In the genomic region with DNA sequence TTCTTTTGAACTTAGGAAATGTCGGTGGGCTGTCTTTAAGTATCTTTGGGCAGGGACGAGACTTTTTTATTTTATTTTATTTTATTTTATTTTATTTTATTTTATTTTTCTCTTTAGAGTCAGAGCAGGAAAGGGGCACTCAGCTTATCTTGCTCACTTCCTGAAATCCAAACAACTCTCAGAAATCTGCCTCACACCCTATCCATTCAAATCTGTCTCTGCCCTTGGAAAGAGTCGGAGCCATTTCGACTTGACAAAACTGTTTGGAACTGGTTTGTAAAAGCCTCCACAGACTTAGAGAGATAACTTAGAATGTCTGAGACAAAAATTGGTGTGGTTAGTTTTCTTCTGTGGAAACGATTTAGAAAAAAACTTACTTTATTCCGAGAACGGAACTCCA, we compare ENCODE assay signal across 21 mouse cellular contexts.
DNase-seq lines count a peak whose midpoint lies in the region; ATAC-seq and TF ChIP-seq lines count a peak whose summit lies in the region.
"Had no signal": no experiment of that assay in that cellular context is flagged by ENCODE, and none has a peak within 500 bp of the region (broad histone marks: within the 10 kb centered on the region; RNA-seq: fewer than 3 reads in every experiment).

No protein-coding gene starts in this region.

- H3K36me3 ChIP-seq in heart, embryonic 11.5 days (ENCODE audit: control insufficient read depth, insufficient read depth, low read length): no peaks in the 10 kb centered on the region
- H3K36me3 ChIP-seq in heart, embryonic 15.5 days: no peaks in the 10 kb centered on the region
- no peaks in the 10 kb centered on the region for H3K36me3 ChIP-seq in lung, embryonic 14.5 days (ENCODE audit: insufficient read depth)
- H3K36me3 ChIP-seq: embryonic facial prominence, embryonic 12.5 days; forebrain, embryonic 15.5 days; hindbrain, embryonic 13.5 days had no signal

- H3K9me3 ChIP-seq in heart, embryonic 11.5 days (replicated peaks; ENCODE audit: control insufficient read depth, low read length): 0 out of 2 replicates have a peak, but pooled peaks cover 2% of the 10 kb centered on the region
- H3K9me3 ChIP-seq in heart, embryonic 15.5 days (replicated peaks): no peaks in the 10 kb centered on the region
- H3K9me3 ChIP-seq in lung, embryonic 14.5 days (ENCODE audit: low read depth, low read length): no peaks in the 10 kb centered on the region
- H3K9me3 ChIP-seq: embryonic facial prominence, embryonic 12.5 days; forebrain, embryonic 15.5 days; hindbrain, embryonic 13.5 days had no signal

- H3K27me3 ChIP-seq in heart, embryonic 11.5 days (ENCODE audit: control insufficient read depth, insufficient read depth, low read length): peaks cover 20% of the 10 kb centered on the region
- H3K27me3 ChIP-seq in heart, embryonic 15.5 days: 0 out of 2 replicates have a peak, but pooled peaks cover 9% of the 10 kb centered on the region
- H3K27me3 ChIP-seq in lung, embryonic 14.5 days (ENCODE audit: insufficient read depth, low read length): peaks cover 28% of the 10 kb centered on the region
- H3K27me3 ChIP-seq: CH12.LX; embryonic facial prominence, embryonic 12.5 days; forebrain, embryonic 15.5 days; hindbrain, embryonic 13.5 days; Patski had no signal

- H3K4me1 ChIP-seq in heart, embryonic 11.5 days (ENCODE audit: control insufficient read depth, insufficient read depth, low read length): no peaks in the 10 kb centered on the region
- H3K4me1 ChIP-seq in heart, embryonic 15.5 days (replicated peaks): peaks cover 4% of the 10 kb centered on the region; the same call in 1 of the 2 replicates
- H3K4me1 ChIP-seq in lung, embryonic 14.5 days (ENCODE audit: insufficient read depth): no peaks in the 10 kb centered on the region
- H3K4me1 ChIP-seq in lung, adult 2 months (ENCODE audit: control insufficient read depth, insufficient read depth, low read length): no peaks in the 10 kb centered on the region
- H3K4me1 ChIP-seq: embryonic facial prominence, embryonic 12.5 days; forebrain, embryonic 15.5 days; hindbrain, embryonic 13.5 days had no signal

- no peak for TF ChIP-seq CTCF in lung, embryonic 14.5 days (IDR thresholded peaks at IDR 0.05; ENCODE audit: low read depth)
- TF ChIP-seq CTCF in lung, adult 2 months (IDR thresholded peaks at IDR 0.05; ENCODE audit: insufficient read depth, low read length): no peak

- intact Hi-C loops in heart, postnatal 10 days (cut with DNase I): loop anchor here (5.0 kb wide), 1 partner anchor 238 kb away; no protein-coding TSS in a partner anchor

- WGBS in heart, embryonic 11.5 days (ENCODE audit: insufficient replicate concordance): 31% methylated on average over 7 of the region's 7 CpGs
- 25% methylated on average over 7 of the region's 7 CpGs for WGBS in heart, embryonic 15.5 days
- WGBS in lung, embryonic 14.5 days: 16% methylated on average over 7 of the region's 7 CpGs
- WGBS in lung, adult 2 months: 27% methylated on average over 7 of the region's 7 CpGs

- peak overlapping the region; percentile 59; the same call in 1 of the 2 replicates for H3K27ac ChIP-seq in heart, embryonic 11.5 days (ENCODE audit: low read depth, low read length)
- no peak overlapping the region for H3K27ac ChIP-seq in heart, embryonic 15.5 days
- no peak overlapping the region for H3K27ac ChIP-seq in lung, embryonic 14.5 days (ENCODE audit: low read depth)
- H3K27ac ChIP-seq: embryonic facial prominence, embryonic 12.5 days; forebrain, embryonic 15.5 days; hindbrain, embryonic 13.5 days; hindbrain, postnatal 0 days had no signal

- no peak for TF ChIP-seq POLR2A in lung, adult 2 months (IDR thresholded peaks at IDR 0.05; ENCODE audit: borderline replicate concordance, extremely low read depth, low read depth, low read length)

- H3K9ac ChIP-seq in heart, embryonic 11.5 days (ENCODE audit: low read depth, low read length): no peak overlapping the region
- no peak overlapping the region for H3K9ac ChIP-seq in heart, embryonic 15.5 days
- no peak overlapping the region for H3K9ac ChIP-seq in lung, embryonic 14.5 days
- H3K9ac ChIP-seq: embryonic facial prominence, embryonic 12.5 days; forebrain, embryonic 15.5 days; hindbrain, embryonic 13.5 days had no signal

- H3K4me2 ChIP-seq in heart, embryonic 11.5 days: peak overlapping the region; percentile 27
- H3K4me2 ChIP-seq in heart, embryonic 15.5 days: 0 out of 2 replicates have a peak overlapping the region, but pooled peaks have one; percentile 8
- H3K4me2 ChIP-seq in lung, embryonic 14.5 days: peak overlapping the region; percentile 37
- H3K4me2 ChIP-seq: embryonic facial prominence, embryonic 12.5 days; forebrain, embryonic 15.5 days; hindbrain, embryonic 13.5 days had no signal

- no peak for DNase-seq in heart, postnatal 10 days
- DNase-seq in heart, adult 9 months (ENCODE audit: low spot score in 2 of 2): no peak
- peak; percentile 79 for DNase-seq in lung, embryonic 14.5 days
- no peak for DNase-seq in lung, postnatal 25 days (ENCODE audit: low spot score)
- DNase-seq in lung, postnatal 36 days: peak; percentile 3
- no peak for DNase-seq in lung, adult 2 months
- DNase-seq: adrenal gland, postnatal 14 days; cerebellum, adult 11-12 months; cerebellum, adult 9-10 months; cerebellum, postnatal 25 days; gastrocnemius, postnatal 36 days; kidney, adult 11 months had no signal

- no peak overlapping the region for H3K4me3 ChIP-seq in heart, embryonic 11.5 days (ENCODE audit: low read depth, low read length)
- H3K4me3 ChIP-seq in heart, embryonic 15.5 days: no peak overlapping the region
- no peak overlapping the region for H3K4me3 ChIP-seq in lung, embryonic 14.5 days (ENCODE audit: low read depth, low read length)
- H3K4me3 ChIP-seq in lung, adult 2 months (replicated peaks; ENCODE audit: extremely low read depth, low read depth, low read length): no peak overlapping the region
- H3K4me3 ChIP-seq: embryonic facial prominence, embryonic 12.5 days; forebrain, embryonic 15.5 days; hindbrain, embryonic 13.5 days had no signal

- ATAC-seq in heart, embryonic 11.5 days (replicated peaks; ENCODE audit: insufficient number of reproducible peaks, low FRiP score, low TSS enrichment): no peak
- ATAC-seq in heart, embryonic 15.5 days (replicated peaks; ENCODE audit: insufficient number of reproducible peaks, insufficient read depth, low FRiP score, low read depth): no peak
- peak; percentile 56; the same call in 1 of the 2 replicates for ATAC-seq in lung, embryonic 14.5 days (ENCODE audit: insufficient read depth)
- ATAC-seq: activated CD4-positive, CD25-positive, alpha-beta regulatory T cell, adult 4 months; forebrain, embryonic 15.5 days; hindbrain, postnatal 0 days; Patski had no signal

Comparison
In these comparisons a context has a peak if more than half of its experiments do, and no peak if none do; other contexts are left out.
1. DNase-seq: peak in lung, embryonic 14.5 days (single experiment) and lung, postnatal 36 days (single experiment); none in heart, postnatal 10 days (0 of 2), heart, adult 9 months (0 of 2), lung, postnatal 25 days (single experiment) and lung, adult 2 months (single experiment).
2. Peak in every context shown above with its lines, with median percentiles within 50 percentile points of each other: H3K4me2 ChIP-seq.